Mouse (Mus musculus) ovary, postnatal 10 days (tissue): ENCODE results near the gene Ammecr1.

ENCODE experiments used
- DNase-seq: peaks from one replicate; pipeline ENCODE4 v3.0.0; 2022; ENCODE audit warnings: low spot score

Ammecr1 gene

GRCm38 (mm10) chrX:142966008-142966966 lies at the start of gene Ammecr1:
Gene Ammecr1 (minus strand): TSS chrX:142966728.
- DNase-seq, result peak; percentile 29

- DNase-seq, result no peak
Observed at GRCm38 (mm10) chrX:143014118-143014517, 47.6 kb upstream of the Ammecr1 start.

DNA sequence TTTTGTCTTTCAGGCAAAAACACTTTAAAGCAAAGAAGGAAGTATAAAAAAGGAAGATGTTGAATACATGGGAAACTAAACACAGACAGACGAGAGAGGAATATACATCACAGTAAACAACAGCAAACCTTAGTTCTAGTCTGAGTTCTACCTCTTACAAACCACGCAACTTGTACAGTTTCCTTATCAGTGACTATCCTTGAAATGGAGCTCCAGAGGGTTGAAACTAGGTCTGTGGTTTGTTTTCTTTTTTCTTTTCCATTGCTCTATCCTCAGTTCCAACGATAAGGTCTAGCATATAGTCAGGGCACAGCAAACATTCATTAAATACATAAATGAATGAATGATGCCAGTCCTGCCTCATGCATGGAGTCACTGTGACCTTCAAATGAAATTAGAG lies 45.8 kb upstream of the Ammecr1 start:
- DNase-seq, result no peak

DNA sequence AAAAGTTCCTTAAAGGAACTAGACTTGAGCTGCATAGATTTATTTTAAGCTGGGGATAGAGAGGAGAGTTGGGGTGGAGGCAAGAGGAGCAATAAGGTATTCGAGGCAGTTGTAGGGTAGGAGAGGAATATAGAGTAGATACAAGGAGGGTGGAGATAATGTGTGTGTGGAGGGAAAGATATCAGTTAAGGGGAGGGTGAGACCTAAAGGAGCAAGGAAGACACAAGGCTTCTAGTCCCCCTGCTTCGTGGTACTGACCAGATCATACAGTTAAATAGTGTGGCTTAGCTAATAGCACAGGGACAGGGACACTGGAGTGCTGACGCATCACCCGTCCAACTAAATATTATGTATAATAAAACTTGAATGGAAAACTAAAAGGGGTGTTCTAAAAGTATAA lies 45.3 kb upstream of the Ammecr1 start:
- no peak for DNase-seq

DNA sequence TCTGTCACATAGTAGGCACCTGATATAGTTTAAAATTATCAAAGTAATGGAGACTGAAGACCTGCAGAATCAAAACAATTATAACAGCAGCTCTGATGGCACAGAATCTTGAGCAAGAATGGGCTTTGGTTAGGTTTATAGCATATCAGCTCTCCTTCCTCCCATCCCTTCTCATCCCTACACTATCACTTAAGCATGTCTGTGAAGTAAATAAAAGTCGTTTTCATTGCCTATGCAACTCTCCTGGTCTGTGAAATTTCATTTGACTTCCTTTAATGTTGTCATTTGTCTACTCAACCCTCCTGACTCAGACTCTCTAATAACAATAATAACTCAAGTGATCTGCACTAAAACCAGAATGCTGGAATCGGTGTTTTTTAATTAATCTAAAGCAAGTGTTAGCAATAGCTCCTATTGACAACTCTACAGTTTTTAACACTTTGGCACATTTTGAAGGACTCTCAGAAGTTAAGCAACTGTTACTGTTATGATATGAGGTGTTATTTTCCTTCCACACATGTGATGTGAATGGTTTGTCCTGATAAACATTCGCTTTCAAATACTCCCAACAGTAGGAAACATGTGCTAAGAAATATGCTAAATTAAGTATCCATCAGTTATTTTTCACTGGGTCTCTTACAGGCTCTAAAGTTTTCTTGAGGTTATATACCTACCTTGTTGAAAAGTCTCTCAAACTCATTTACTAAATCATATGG lies 37.8 kb upstream of the Ammecr1 start:
- no peak for DNase-seq

- no peak for DNase-seq
Observed at GRCm38 (mm10) chrX:142997214-142997613, 30.7 kb upstream of the Ammecr1 start.

DNA sequence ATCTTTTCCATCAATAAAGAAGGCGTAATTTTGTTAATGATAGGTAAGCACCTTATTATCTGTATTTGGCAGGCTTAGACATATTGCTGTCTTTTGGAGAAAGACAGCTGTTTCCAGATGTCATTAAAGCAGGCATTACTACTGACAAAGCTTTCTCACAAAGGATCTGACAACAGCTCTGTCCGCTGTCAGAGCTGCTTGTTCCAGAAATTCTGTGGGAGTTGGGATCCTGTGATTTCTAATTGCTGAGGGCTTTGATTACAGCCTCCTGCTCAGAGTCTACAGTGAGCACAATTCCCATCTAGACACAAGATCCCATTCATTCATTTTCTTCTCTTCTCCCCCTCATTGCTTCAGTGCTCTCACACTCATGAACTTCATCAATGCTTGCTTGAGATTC lies 28.0 kb upstream of the Ammecr1 start:
- no peak for DNase-seq

DNA sequence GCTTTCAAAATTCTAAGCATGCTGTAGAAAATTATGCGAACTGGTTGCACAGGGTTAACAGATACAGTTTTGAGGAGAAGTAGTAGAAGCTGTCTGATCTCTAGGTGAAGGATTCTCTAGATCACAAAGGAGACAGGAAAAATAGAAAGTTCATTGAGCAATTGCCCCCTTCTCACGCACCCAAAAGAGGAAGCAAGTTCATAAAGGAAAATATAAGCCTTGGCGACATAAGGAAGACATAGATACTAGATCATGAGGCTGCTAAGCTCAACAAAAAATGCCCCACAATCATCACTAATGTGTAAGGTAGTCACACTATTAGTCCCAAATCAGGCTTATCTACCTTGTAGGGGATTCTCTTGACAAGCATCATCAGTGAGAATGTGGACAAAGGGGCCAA lies 17.6 kb upstream of the Ammecr1 start:
- DNase-seq, result no peak

- DNase-seq, result no peak
Observed at GRCm38 (mm10) chrX:142983638-142984037, 17.1 kb upstream of the Ammecr1 start.

DNA sequence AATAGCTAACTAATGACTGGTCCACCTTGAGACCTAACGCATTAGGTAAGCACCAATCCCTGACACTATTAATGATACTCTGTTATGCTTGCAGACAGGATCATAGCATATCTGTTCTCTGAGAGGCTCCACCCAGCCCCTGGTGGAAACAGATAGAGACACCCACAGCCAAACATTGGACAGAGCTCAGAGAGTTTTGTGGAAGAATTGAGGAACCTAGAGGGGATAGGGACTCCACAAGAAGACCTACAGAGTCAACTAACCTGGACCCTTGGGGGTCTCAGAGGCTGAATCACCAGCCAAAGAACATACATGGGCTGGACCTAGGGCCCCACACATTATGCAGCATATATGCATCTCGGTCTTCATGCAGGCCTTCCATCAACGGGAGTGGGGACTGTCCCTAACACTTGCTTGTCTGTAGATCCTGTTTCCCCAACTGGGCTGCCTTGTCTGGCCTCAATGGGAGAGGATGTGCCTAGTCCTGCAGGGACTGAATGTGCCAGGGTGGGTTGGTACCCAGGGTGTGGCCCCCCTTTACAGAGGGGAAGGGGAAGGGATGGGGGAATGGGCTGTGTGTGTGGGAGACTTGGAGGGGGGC lies 15.1 kb upstream of the Ammecr1 start:
- no peak for DNase-seq

- DNase-seq, result no peak
Observed at GRCm38 (mm10) chrX:142980855-142981529, 14.5 kb upstream of the Ammecr1 start.

DNA sequence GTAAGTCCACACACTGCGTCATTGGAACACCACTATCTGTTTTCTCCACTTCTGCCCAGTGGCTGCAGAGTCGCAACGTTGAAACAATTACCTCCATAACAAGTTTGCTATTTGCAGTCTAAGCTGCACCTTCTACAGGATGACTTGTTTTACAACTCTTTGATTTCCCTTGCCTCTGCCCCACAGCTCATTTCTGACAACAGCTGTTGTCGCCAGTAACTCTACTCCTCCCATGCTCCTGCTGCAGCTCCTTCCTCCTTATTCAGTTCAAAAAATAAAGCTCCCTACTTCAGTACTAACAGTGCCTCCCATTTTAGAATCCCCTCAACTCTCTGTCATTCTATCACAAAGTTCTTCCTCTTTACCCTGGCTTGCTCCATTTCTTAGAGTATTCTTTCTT lies 12.7 kb upstream of the Ammecr1 start:
- DNase-seq, result no peak

DNA sequence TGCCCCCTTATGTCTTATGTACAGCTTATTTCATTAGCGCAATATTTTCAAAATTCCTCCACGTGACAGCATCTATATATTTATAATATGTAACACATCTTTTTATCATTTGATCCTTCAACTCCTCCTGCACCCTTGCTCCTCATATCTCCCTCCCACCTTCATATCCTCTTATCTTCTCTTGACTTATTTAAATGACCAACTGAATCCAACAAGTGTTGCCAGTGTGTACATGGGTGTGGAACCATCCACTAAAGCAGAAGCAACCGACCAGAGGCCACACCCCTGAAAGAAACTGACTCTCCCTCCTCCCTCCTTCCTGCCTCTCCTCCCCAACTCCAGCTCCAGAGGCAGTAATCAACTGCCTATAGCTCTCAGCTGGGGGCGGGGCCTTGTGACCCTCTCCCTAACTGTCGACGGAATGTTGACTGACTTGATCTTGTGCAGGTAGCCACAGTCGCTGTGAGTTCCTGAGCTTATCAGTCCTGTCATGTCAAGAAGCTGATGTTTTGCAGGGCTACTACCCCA lies 6.0 kb upstream of the Ammecr1 start:
- DNase-seq, result no peak

GRCm38 (mm10) chrX:142971759-142972158 lies 5.2 kb upstream of the Ammecr1 start:
- no peak for DNase-seq

GRCm38 (mm10) chrX:142967067-142967466 lies 539 bp upstream of the Ammecr1 start:
- DNase-seq, result no peak

GRCm38 (mm10) chrX:142965236-142966007 lies 1.1 kb downstream of the Ammecr1 start:
- DNase-seq, result peak; percentile 6

- no peak for DNase-seq
Observed at GRCm38 (mm10) chrX:142960434-142960833, 6.1 kb downstream of the Ammecr1 start.

- DNase-seq, result no peak
Observed at GRCm38 (mm10) chrX:142959674-142960307, 6.7 kb downstream of the Ammecr1 start.

- no peak for DNase-seq
Observed at GRCm38 (mm10) chrX:142928430-142928829, 38.1 kb downstream of the Ammecr1 start.

GRCm38 (mm10) chrX:142917394-142917793 lies 49.1 kb downstream of the Ammecr1 start:
- no peak for DNase-seq

GRCm38 (mm10) chrX:142916719-142917118 lies 49.8 kb downstream of the Ammecr1 start:
- DNase-seq, result no peak
